Mouse (Mus musculus) neural tube, embryonic 14.5 days (tissue): Measurements from ENCODE around the gene Ccr8. TPM values are rescaled to one million over a fixed set of nuclear protein-coding genes. Genes with fewer than 3 reads are reported as not detected.

Experiments used
- ATAC-seq: fragments of 200-750 bp; cut with Nextera tagmentation; 2 replicates; pipeline ENCODE4 v1.8.0; 2017; ENCODE audit warnings: low read depth, mild to moderate bottlenecking, moderate TSS enrichment, moderate library complexity
- H3K27ac ChIP-seq: fragments of 300-500 bp; sonication (generic); 2 replicates; pipeline ENCODE4 v1.5.1; 2014; ENCODE audit warnings: low read depth, mild to moderate bottlenecking, control low read depth, low read length, moderate library complexity, mixed read lengths
- H3K27me3 ChIP-seq: fragments of 300-500 bp; sonication (generic); 2 replicates; pipeline ENCODE4 v1.6.1; 2014; ENCODE audit warnings: low read length; ENCODE audit not compliant: control insufficient read depth, insufficient read depth
- H3K36me3 ChIP-seq: fragments of 300-500 bp; sonication (generic); 2 replicates; pipeline ENCODE4 v1.6.1; 2014; ENCODE audit warnings: low read length, mixed read lengths; ENCODE audit not compliant: control insufficient read depth, insufficient read depth
- H3K4me1 ChIP-seq: fragments of 300-500 bp; sonication (generic); 2 replicates; pipeline ENCODE4 v1.6.1; 2014; ENCODE audit warnings: low read length; ENCODE audit not compliant: control insufficient read depth, insufficient read depth
- H3K4me2 ChIP-seq: fragments of 300-500 bp; sonication (generic); 2 replicates; pipeline ENCODE4 v1.6.1; 2014; ENCODE audit warnings: mild to moderate bottlenecking, low read depth, low read length, control low read depth
- H3K4me3 ChIP-seq: fragments of 300-500 bp; sonication (generic); 2 replicates; pipeline ENCODE4 v1.5.1; 2014; ENCODE audit warnings: low read depth, low read length, control low read depth, mixed read lengths
- H3K9ac ChIP-seq: fragments of 300-500 bp; sonication (generic); replicated peaks from 2 replicates; pipeline ENCODE4 v1.6.1; 2014; ENCODE audit warnings: low read depth, mild to moderate bottlenecking, control low read depth, low read length, mixed read lengths
- H3K9me3 ChIP-seq: fragments of 300-500 bp; sonication (generic); 2 replicates; pipeline ENCODE4 v1.6.1; 2016; ENCODE audit warnings: low read length; ENCODE audit not compliant: control insufficient read depth
- WGBS: fragments of 180-500 bp; shearing (Covaris S2); extraction: QIAGEN DNeasy Blood & Tissue Kit; methylation state at CpG from one replicate; pipeline ENCODE4 v1.1.7; 2014; 5-methylcytosine and 5-hydroxymethylcytosine counted together
- polyA plus RNA-seq: library from polyadenylated mRNA; unstranded; fragments of >200 nt; fragmentation: Nextera tagmentation; extraction: Ambion mirVana; gene quantifications from 2 replicates; pipeline ENCODE4 v1.2.1, GENCODE M21; 2014

Ccr8 gene
- polyA plus RNA-seq, 1 experiment from 2014 or later, result not detected

DNA sequence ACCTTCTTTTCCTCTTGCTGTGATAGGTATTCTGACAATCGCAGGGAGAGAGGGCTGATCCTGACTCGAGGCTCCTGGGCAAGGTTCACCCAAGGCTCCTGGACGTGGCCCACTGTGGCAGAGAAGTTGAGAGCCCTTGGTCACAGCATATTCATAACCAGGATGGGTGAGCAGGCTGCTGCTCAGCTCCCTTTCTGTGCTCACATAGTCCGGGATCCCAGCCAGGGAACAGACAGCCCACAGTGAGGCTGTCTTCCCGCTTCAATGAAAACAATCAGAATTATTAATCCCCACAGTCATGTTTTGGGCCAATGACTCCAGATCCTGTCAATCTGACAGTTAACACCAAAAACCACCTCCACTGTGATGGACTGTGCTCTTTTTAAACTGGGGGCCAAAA lies 9.9 kb upstream of the Ccr8 start:
- Histone ChIP-seq H3K27ac (no peak overlapping the region), H3K9me3 (no peaks in the 10 kb centered on the region), H3K4me1 (no peaks in the 10 kb centered on the region), H3K27me3 (no peaks in the 10 kb centered on the region), H3K4me2 (no peak overlapping the region), H3K9ac (no peak overlapping the region), H3K36me3 (no peaks in the 10 kb centered on the region), H3K4me3 (no peak overlapping the region)
- ATAC-seq, result no peak
- 83% methylated on average over 5 of the region's 5 CpGs for WGBS

DNA sequence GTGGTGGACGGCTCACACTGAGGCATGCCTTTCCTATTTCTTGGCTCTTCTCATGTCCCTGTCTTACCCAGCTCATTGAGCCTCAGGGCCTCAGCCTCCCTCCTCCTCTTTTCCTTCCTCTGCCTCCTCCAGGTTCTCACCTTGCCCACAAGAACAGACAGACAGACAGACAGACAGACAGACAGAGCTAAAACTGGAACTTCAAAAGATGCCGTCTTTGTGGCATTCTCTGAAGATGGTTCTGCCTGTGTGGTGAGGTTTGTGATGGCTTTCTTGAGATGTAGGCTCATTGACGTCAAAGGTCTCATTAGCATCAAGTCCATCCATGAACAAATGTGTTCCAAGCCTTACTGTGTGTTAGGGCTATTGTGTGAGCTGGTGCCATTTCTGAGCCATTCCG lies 9.2 kb upstream of the Ccr8 start:
- Histone ChIP-seq H3K27ac (no peak overlapping the region), H3K4me2 (no peak overlapping the region), H3K36me3 (no peaks in the 10 kb centered on the region), H3K4me1 (no peaks in the 10 kb centered on the region), H3K4me3 (no peak overlapping the region), H3K9me3 (no peaks in the 10 kb centered on the region), H3K27me3 (no peaks in the 10 kb centered on the region), H3K9ac (no peak overlapping the region)
- 69% methylated on average over 4 of the region's 4 CpGs for WGBS
- ATAC-seq, result no peak

DNA sequence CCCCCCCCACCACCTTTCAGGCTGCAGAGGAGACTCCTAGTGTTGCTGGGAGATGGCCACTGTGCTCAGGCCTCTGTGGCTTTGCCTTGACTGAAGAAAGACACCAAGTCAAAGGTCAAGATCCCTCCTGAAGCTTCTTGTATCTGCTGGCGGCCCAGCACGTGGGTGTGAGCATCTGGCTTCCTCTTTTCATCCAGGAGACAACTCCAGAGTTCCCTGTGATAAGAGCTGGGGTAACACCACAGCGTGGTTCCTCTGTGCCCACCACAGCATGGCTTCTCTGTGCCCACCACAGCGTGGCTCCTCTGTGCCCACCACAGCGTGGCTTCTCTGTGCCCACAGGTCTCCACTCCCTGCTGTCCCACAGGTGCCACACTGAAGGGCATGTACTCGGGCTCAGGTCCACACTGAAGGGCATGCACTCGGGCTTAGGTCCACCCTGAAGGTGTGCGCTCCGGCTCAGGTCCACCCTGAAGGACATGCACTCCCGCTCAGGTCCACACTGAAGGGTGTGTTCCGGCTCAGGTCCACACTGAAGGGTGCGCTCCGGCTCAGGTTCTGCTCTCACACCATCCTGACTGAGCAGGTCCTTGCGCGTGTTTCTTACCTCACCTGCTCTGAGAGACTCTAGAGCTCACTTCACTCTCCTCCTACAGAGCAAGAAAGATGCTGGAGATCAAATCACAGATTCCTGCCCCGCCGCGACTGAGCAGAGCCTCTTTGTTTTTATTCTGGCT lies 8.6 kb upstream of the Ccr8 start:
- Histone ChIP-seq H3K27me3 (no peaks in the 10 kb centered on the region), H3K4me3 (no peak overlapping the region), H3K4me1 (no peaks in the 10 kb centered on the region), H3K4me2 (no peak overlapping the region), H3K9me3 (no peaks in the 10 kb centered on the region), H3K9ac (no peak overlapping the region), H3K36me3 (no peaks in the 10 kb centered on the region), H3K27ac (no peak overlapping the region)
- no peak for ATAC-seq
- 87% methylated on average over 18 of the region's 18 CpGs for WGBS

DNA sequence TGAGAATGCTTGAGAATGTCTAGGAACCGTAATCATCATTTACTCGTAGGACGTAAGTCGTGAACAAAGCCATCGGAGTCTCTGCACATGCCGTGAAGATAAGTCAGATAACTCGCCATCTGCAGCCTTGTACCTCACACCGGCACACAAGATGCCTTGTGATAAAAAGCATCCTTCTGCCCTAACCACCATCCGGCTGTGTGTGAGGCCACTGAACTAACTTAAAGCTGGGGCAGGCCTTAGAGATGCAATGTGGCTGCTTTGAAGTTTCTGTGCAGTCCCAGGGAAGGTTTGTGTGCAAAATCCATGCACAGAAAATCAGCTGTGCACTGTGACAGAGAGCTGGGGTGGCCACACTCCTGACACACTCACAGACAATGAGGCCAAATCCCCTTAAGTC lies 7.5 kb upstream of the Ccr8 start:
- no peak overlapping the region for H3K4me3 ChIP-seq
- H3K4me2 ChIP-seq, result no peak overlapping the region
- no peaks in the 10 kb centered on the region for H3K27me3 ChIP-seq
- H3K4me1 ChIP-seq, result no peaks in the 10 kb centered on the region
- no peaks in the 10 kb centered on the region for H3K9me3 ChIP-seq
- ATAC-seq, result no peak
- H3K36me3 ChIP-seq, result no peaks in the 10 kb centered on the region
- no peak overlapping the region for H3K9ac ChIP-seq
- H3K27ac ChIP-seq, result no peak overlapping the region
- WGBS, result 89% methylated on average over 9 of the region's 9 CpGs

DNA sequence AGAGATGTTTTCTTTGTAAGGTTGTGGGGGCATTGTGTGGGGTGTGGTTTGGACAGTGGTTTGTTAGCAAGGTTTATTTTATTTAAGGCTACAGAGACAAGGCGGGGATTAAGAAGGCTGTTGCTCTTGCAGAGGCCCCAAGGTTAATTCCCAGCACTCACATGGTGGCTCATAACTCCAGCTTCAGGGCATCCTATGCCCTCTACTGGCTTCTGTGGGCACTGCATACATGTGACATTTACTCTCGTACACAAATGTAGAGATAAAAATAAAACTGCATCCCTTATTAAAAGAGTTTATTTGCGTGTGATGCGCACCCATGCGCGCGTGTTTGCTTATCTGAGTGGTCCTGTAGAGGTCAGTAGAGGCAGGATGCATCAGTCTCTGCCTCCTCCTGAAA lies 2.8 kb upstream of the Ccr8 start:
- no peak for ATAC-seq
- H3K9me3 ChIP-seq, result no peaks in the 10 kb centered on the region
- H3K27me3 ChIP-seq, result no peaks in the 10 kb centered on the region
- no peaks in the 10 kb centered on the region for H3K36me3 ChIP-seq
- H3K4me3 ChIP-seq, result no peak overlapping the region
- H3K9ac ChIP-seq, result no peak overlapping the region
- 83% methylated on average over 7 of the region's 7 CpGs for WGBS
- no peaks in the 10 kb centered on the region for H3K4me1 ChIP-seq
- H3K4me2 ChIP-seq, result no peak overlapping the region
- no peak overlapping the region for H3K27ac ChIP-seq

DNA sequence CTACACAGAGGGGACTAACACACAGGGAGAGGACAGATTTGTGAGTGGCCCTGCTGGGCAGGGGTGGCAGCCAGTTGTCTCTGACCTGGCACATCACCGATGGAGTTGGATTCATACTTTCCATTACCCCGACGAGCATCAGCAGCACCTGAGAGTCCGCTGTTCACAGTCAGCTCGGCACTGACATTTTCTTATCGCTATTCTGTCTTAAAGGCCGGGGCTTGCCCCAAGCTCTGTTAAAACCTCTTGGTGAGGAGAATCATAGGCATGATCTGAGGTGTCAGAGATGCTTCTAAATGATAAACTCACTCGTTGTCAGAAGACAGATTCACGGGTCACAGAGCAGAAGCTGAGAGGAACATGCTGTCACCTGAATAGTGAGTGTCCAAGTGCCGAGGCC lies 828 bp upstream of the Ccr8 start:
- no peak overlapping the region for H3K4me3 ChIP-seq
- no peaks in the 10 kb centered on the region for H3K9me3 ChIP-seq
- no peak overlapping the region for H3K4me2 ChIP-seq
- H3K27ac ChIP-seq, result no peak overlapping the region
- no peaks in the 10 kb centered on the region for H3K27me3 ChIP-seq
- H3K36me3 ChIP-seq, result no peaks in the 10 kb centered on the region
- H3K9ac ChIP-seq, result no peak overlapping the region
- H3K4me1 ChIP-seq, result no peaks in the 10 kb centered on the region
- WGBS, result 91% methylated on average over 10 of the region's 10 CpGs
- no peak for ATAC-seq

DNA sequence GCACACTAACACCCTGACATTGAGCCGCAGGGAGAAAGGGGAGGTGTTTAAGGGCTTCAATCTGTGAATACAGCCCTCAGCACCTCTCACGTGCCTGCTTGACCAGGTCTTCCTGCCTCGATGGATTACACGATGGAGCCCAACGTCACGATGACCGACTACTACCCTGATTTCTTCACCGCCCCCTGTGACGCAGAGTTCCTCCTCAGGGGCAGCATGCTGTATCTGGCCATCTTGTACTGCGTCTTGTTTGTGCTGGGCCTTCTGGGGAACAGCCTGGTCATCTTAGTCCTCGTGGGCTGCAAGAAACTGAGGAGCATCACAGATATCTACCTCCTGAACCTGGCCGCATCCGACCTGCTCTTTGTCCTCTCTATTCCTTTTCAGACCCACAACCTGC lies 1.8 kb downstream of the Ccr8 start:
- no peaks in the 10 kb centered on the region for H3K36me3 ChIP-seq
- no peak for ATAC-seq
- H3K4me3 ChIP-seq, result no peak overlapping the region
- no peaks in the 10 kb centered on the region for H3K9me3 ChIP-seq
- 89% methylated on average over 13 of the region's 13 CpGs for WGBS
- no peak overlapping the region for H3K27ac ChIP-seq
- no peaks in the 10 kb centered on the region for H3K4me1 ChIP-seq
- no peak overlapping the region for H3K9ac ChIP-seq
- no peaks in the 10 kb centered on the region for H3K27me3 ChIP-seq
- no peak overlapping the region for H3K4me2 ChIP-seq

DNA sequence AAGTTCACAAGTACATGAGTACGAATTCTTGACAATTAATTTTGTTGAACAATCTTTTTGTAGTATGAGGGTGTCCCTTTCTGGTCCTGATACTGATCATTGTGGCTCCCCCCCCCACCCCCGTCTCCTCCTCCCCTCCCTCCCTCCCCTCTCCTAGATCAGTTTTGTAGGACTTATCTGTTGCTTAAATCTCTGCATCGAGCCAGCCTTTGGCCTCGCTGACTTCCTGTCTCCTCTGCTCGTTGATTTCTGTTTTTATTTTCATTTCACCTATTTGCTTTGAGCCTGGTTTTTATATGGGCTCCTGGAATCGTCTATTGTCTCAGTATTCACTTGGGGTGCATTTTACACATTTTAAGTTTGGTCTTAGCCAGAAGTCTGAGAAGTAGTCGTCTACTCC lies 4.0 kb downstream of the Ccr8 start:
- Histone ChIP-seq H3K4me1 (no peaks in the 10 kb centered on the region), H3K4me3 (no peak overlapping the region), H3K9me3 (no peaks in the 10 kb centered on the region), H3K27ac (no peak overlapping the region), H3K9ac (no peak overlapping the region), H3K4me2 (no peak overlapping the region), H3K36me3 (no peaks in the 10 kb centered on the region), H3K27me3 (no peaks in the 10 kb centered on the region)
- 77% methylated on average over 7 of the region's 7 CpGs for WGBS
- ATAC-seq, result no peak

DNA sequence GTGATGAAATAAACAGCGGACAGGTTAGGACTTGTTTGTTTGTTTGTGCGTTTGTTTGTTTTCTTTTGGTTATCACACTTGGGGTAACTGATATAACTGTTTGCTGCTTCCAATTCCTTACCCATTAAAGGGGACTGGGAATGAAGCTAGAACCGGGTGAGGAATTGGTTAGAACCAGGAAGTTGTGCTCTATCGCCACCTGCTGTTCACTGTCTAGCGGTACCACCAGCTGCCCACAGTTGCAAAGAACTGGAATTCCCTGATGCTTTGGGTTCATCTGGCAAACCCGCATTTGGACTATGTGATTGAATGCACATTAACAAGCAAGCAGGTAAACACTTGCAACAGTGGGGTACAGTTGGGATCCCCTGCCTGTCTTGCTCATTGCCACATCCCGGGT lies 6.8 kb downstream of the Ccr8 start:
- Histone ChIP-seq H3K27me3 (no peaks in the 10 kb centered on the region), H3K4me1 (no peaks in the 10 kb centered on the region), H3K4me3 (no peak overlapping the region), H3K4me2 (no peak overlapping the region), H3K36me3 (no peaks in the 10 kb centered on the region), H3K27ac (no peak overlapping the region), H3K9ac (no peak overlapping the region), H3K9me3 (no peaks in the 10 kb centered on the region)
- WGBS, result 26% methylated on average over 7 of the region's 7 CpGs
- ATAC-seq, result no peak
